Mouse (Mus musculus): ENCODE measurements at regions not wholly inside any gene's neighbourhood (a gene's known extent, or its start where the extent isn't known, plus 50 kb on each side); places are given as distances from the start of the nearest gene placed in this dataset.

DNA sequence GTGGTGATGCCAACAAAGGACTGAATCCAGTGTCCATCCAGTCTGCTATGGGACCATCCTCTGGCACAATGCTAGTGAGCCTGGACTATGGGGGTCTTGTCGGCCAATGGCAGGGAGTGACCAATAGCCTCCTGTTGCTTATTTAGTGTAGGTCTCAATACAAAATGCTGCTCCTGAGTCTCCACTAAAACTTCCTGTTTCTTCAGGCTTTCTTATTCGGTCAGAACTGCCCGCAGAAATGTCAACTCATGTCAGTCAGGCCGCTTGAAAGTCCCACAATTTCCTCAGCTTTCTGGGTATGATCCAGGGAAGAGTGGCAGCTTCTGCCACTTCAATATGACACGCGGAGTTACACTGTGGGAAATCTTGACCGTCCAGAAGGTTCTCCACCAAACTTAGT is 94.7 kb upstream of the Jazf1 start:
- Histone ChIP-seq H3K4me1 (ENCODE audit: control insufficient read depth, insufficient read depth, low read length) (no peaks in the 10 kb centered on the region), H3K27ac (ENCODE audit: low read length) (no peak overlapping the region), H3K9me3 (replicated peaks; ENCODE audit: control insufficient read depth, low read length, poor library complexity, severe bottlenecking) (no peaks in the 10 kb centered on the region; the same call in 1 of the 2 replicates), H3K4me2 (ENCODE audit: low read length) (no peak overlapping the region), H3K27me3 (ENCODE audit: control insufficient read depth, insufficient read depth, low read depth, low read length) (no peaks in the 10 kb centered on the region), H3K36me3 (ENCODE audit: control insufficient read depth, insufficient read depth, low read length) (no peaks in the 10 kb centered on the region), H3K9ac (ENCODE audit: low read depth, low read length) (no peak overlapping the region), H3K4me3 (ENCODE audit: low read depth, low read length) (no peak overlapping the region)
- 92% methylated on average over 7 of the region's 7 CpGs for WGBS
- no peak for ATAC-seq

- Histone ChIP-seq H3K9ac (ENCODE audit: low read depth, low read length) (no peak overlapping the region), H3K4me1 (ENCODE audit: control insufficient read depth, insufficient read depth, low read length) (no peaks in the 10 kb centered on the region), H3K4me3 (ENCODE audit: low read depth, low read length) (no peak overlapping the region)
Observed at GRCm38 (mm10) chr6:53161627-53162026, 93.2 kb upstream of the Jazf1 start.

DNA sequence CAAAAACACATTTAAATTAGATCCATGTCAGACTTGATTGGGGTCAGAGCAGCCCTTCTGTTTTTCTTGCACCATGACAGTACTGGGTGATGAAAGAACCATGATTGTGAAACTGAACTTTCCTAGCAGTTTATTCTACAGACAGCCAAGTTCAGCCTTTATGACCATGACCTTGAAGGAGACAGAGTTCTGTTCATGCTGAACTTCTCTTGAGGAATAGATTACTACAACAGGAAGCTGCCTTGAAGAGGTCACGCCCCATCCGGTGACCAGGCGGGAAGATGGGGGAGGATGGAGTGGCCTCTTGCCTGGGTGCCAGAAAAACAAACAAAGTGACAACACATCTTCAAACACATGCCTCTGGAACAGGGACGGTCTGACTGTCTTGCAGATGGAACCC is 86.2 kb upstream of the Jazf1 start:
- WGBS: 91% methylated on average over 4 of the region's 4 CpGs
- Histone ChIP-seq H3K4me1 (ENCODE audit: control insufficient read depth, insufficient read depth, low read length) (no peaks in the 10 kb centered on the region), H3K36me3 (ENCODE audit: control insufficient read depth, insufficient read depth, low read length) (no peaks in the 10 kb centered on the region), H3K9ac (ENCODE audit: low read depth, low read length) (no peak overlapping the region), H3K27ac (ENCODE audit: low read length) (no peak overlapping the region), H3K4me3 (ENCODE audit: low read depth, low read length) (no peak overlapping the region), H3K4me2 (ENCODE audit: low read length) (no peak overlapping the region), H3K27me3 (ENCODE audit: control insufficient read depth, insufficient read depth, low read depth, low read length) (no peaks in the 10 kb centered on the region), H3K9me3 (replicated peaks; ENCODE audit: control insufficient read depth, low read length, poor library complexity, severe bottlenecking) (no peaks in the 10 kb centered on the region)
- no peak for ATAC-seq

More at GRCm38 (mm10) chr6:53161627-53162026, 93.2 kb upstream of the Jazf1 start:
- WGBS: 78% methylated on average over 2 of the region's 2 CpGs
- Histone ChIP-seq H3K27me3 (ENCODE audit: control insufficient read depth, insufficient read depth, low read depth, low read length) (no peaks in the 10 kb centered on the region), H3K36me3 (ENCODE audit: control insufficient read depth, insufficient read depth, low read length) (no peaks in the 10 kb centered on the region), H3K4me2 (ENCODE audit: low read length) (no peak overlapping the region), H3K9me3 (replicated peaks; ENCODE audit: control insufficient read depth, low read length, poor library complexity, severe bottlenecking) (no peaks in the 10 kb centered on the region; the same call in 1 of the 2 replicates), H3K27ac (ENCODE audit: low read length) (no peak overlapping the region)
- no peak for ATAC-seq

DNA sequence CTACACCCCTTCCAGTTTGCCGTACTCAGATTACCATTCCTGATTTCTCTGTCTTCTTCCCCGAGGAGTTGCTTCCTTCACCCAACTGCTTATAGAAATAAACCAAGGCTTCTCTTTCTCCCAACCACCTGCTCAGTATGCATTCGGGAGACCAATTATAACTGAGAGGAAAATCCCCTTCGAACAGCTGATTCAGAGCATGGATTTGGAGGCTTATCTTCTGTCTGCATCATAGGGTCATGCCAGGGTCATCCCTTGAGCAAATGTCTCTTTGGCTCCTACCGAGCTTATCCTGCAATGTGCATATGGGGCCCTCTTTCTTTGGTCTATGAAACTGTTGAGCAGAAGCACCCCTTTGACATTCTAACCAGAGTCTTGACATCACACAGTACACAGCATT is 79.0 kb upstream of the Jazf1 start:
- Histone ChIP-seq H3K27me3 (ENCODE audit: control insufficient read depth, insufficient read depth, low read depth, low read length) (no peaks in the 10 kb centered on the region), H3K4me1 (ENCODE audit: control insufficient read depth, insufficient read depth, low read length) (no peaks in the 10 kb centered on the region), H3K9me3 (replicated peaks; ENCODE audit: control insufficient read depth, low read length, poor library complexity, severe bottlenecking) (no peaks in the 10 kb centered on the region), H3K4me2 (ENCODE audit: low read length) (no peak overlapping the region), H3K4me3 (ENCODE audit: low read depth, low read length) (no peak overlapping the region), H3K36me3 (ENCODE audit: control insufficient read depth, insufficient read depth, low read length) (no peaks in the 10 kb centered on the region), H3K27ac (ENCODE audit: low read length) (no peak overlapping the region), H3K9ac (ENCODE audit: low read depth, low read length) (no peak overlapping the region)
- ATAC-seq: no peak
- 33% methylated on average over 5 of the region's 5 CpGs for WGBS

DNA sequence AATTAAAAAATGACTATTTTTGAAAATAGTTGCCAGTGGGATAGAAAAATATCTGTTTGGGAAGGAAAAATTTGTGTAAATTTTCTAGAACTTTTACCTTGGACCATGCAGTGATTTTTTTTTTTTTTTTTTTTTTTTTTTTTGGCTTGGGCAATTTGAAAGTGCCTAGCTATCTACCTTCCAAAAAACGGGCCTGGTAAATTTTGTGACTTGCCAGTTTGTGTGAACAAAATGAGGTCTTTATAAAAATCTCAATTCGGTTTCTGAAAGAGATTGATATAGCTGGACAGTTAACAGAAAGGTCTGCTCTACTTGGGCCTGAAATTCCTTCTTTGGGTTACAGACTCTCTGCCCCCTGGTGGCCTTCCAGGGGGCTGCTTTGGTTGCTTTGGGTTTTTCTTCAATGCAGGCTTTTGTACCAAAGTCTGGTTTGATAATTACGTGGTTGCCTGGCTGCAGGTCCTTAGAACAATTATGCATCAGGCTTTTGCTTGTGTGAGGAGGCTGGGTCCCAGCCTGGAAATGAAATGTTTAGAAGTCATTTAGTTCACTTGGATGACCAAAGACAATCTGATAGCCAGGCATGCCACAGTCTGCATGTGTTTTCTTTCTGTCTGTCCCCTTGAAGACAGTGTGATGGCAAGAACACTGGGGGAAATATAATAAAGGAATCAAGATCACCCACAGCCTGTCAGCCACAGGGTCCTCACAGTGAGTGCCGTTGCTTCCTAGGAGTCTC is 75.6 kb upstream of the Jazf1 start:
- no peak for ATAC-seq
- H3K9me3 ChIP-seq (replicated peaks; ENCODE audit: control insufficient read depth, low read length, poor library complexity, severe bottlenecking): no peaks in the 10 kb centered on the region
- WGBS: 24% methylated on average over 4 of the region's 4 CpGs

GRCm38 (mm10) chr6:53134410-53134809 is 66.0 kb upstream of the Jazf1 start:
- H3K27ac ChIP-seq (ENCODE audit: low read length): no peak overlapping the region
- 64% methylated on average over 2 of the region's 2 CpGs for WGBS

More for the DNA sequence above, 75.6 kb upstream of the Jazf1 start:
- H3K9ac ChIP-seq (ENCODE audit: low read depth, low read length): no peak overlapping the region
- no peaks in the 10 kb centered on the region for H3K4me1 ChIP-seq (ENCODE audit: control insufficient read depth, insufficient read depth, low read length)
- no peak overlapping the region for H3K27ac ChIP-seq (ENCODE audit: low read length)
- H3K4me3 ChIP-seq (ENCODE audit: low read depth, low read length): no peak overlapping the region
- no peaks in the 10 kb centered on the region for H3K36me3 ChIP-seq (ENCODE audit: control insufficient read depth, insufficient read depth, low read length)
- H3K4me2 ChIP-seq (ENCODE audit: low read length): no peak overlapping the region
- no peaks in the 10 kb centered on the region for H3K27me3 ChIP-seq (ENCODE audit: control insufficient read depth, insufficient read depth, low read depth, low read length)

DNA sequence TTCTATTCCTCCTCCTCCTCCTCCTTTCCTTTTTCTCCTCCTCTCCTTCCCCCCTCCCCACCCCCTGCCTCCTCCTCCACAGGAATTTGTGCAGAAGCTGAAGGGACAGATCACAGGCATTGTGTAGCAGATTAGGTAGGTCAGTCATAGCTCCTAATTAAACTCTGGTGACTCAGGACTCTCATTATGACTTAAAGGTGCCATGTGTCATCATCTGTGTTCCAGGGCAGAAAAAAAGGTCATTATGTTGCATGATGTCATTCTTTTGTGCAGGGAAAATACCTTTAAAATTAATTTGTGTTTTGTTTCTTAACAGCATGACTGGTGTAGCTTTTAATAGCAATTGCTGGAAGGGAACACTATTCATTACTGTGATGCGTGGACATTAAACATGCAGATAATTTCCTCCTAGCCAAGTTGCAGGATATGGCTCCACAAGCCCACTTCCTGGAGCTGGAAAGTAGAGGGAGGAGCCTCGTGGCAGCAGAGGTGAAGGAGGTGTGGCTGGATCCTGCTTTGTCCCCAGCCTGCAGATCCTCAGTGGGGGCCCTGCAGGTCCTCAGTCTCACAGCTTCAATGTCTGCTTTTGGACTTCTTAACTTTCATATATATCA is 62.4 kb upstream of the Jazf1 start:
- Histone ChIP-seq H3K4me3 (ENCODE audit: low read depth, low read length) (no peak overlapping the region), H3K9me3 (replicated peaks; ENCODE audit: control insufficient read depth, low read length, poor library complexity, severe bottlenecking) (no peaks in the 10 kb centered on the region), H3K4me2 (ENCODE audit: low read length) (no peak overlapping the region), H3K27me3 (ENCODE audit: control insufficient read depth, insufficient read depth, low read depth, low read length) (no peaks in the 10 kb centered on the region), H3K27ac (ENCODE audit: low read length) (no peak overlapping the region), H3K4me1 (ENCODE audit: control insufficient read depth, insufficient read depth, low read length) (no peaks in the 10 kb centered on the region), H3K36me3 (ENCODE audit: control insufficient read depth, insufficient read depth, low read length) (no peaks in the 10 kb centered on the region), H3K9ac (ENCODE audit: low read depth, low read length) (no peak overlapping the region)
- no peak for ATAC-seq
- 22% methylated on average over 2 of the region's 2 CpGs for WGBS

More at GRCm38 (mm10) chr6:53134410-53134809, 66.0 kb upstream of the Jazf1 start:
- Histone ChIP-seq H3K27me3 (ENCODE audit: control insufficient read depth, insufficient read depth, low read depth, low read length) (no peaks in the 10 kb centered on the region), H3K9ac (ENCODE audit: low read depth, low read length) (no peak overlapping the region), H3K36me3 (ENCODE audit: control insufficient read depth, insufficient read depth, low read length) (no peaks in the 10 kb centered on the region), H3K4me2 (ENCODE audit: low read length) (no peak overlapping the region), H3K4me3 (ENCODE audit: low read depth, low read length) (no peak overlapping the region), H3K9me3 (replicated peaks; ENCODE audit: control insufficient read depth, low read length, poor library complexity, severe bottlenecking) (no peaks in the 10 kb centered on the region), H3K4me1 (ENCODE audit: control insufficient read depth, insufficient read depth, low read length) (no peaks in the 10 kb centered on the region)
- no peak for ATAC-seq

- H3K27me3 ChIP-seq (ENCODE audit: control insufficient read depth, insufficient read depth, low read depth, low read length): no peaks in the 10 kb centered on the region
- no peak overlapping the region for H3K4me3 ChIP-seq (ENCODE audit: low read depth, low read length)
- no peak overlapping the region for H3K4me2 ChIP-seq (ENCODE audit: low read length)
- no peaks in the 10 kb centered on the region for H3K4me1 ChIP-seq (ENCODE audit: control insufficient read depth, insufficient read depth, low read length)
- 74% methylated on average over 5 of the region's 5 CpGs for WGBS
- H3K27ac ChIP-seq (ENCODE audit: low read length): no peak overlapping the region
- no peaks in the 10 kb centered on the region for H3K9me3 ChIP-seq (replicated peaks; ENCODE audit: control insufficient read depth, low read length, poor library complexity, severe bottlenecking)
- ATAC-seq: no peak
- no peak overlapping the region for H3K9ac ChIP-seq (ENCODE audit: low read depth, low read length)
- no peaks in the 10 kb centered on the region for H3K36me3 ChIP-seq (ENCODE audit: control insufficient read depth, insufficient read depth, low read length)
Observed at GRCm38 (mm10) chr6:53126776-53127175, 58.3 kb upstream of the Jazf1 start.

DNA sequence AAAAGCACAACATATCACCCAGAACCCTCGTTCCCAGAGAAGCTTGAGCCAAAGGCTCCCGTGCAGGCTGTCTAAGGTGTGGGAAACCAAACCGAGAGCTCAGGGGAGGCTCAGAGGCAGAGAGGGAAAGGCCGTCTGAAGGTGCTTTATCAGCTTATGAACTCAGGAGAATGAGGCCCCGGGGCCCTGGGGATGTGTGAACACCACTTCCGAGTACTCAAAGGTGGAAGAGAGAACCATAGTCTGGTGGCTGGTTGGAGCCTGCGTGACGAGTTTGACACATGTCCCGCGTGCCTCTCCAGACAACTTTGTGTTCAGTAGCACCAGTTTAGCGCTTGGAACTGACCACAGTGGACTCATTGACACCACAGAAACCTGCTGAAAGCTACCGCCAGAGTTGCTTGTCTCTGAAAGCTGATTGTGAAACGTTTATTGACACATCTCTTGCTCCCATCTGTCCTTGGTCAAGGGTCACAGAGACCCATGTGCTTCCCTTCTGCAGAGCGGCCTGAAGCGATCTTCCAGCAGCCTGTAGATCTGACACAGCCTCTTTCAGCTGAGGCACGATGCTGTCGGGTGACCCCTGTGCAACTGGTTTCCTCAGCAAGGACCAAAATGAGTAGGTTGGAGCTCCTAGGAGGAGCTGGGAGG is 56.5 kb upstream of the Jazf1 start:
- 86% methylated on average over 17 of the region's 17 CpGs for WGBS
- ATAC-seq: no peak

More for the DNA sequence above, 56.5 kb upstream of the Jazf1 start:
- H3K4me2 ChIP-seq (ENCODE audit: low read length): no peak overlapping the region
- H3K4me3 ChIP-seq (ENCODE audit: low read depth, low read length): no peak overlapping the region
- H3K27me3 ChIP-seq (ENCODE audit: control insufficient read depth, insufficient read depth, low read depth, low read length): no peaks in the 10 kb centered on the region
- no peaks in the 10 kb centered on the region for H3K4me1 ChIP-seq (ENCODE audit: control insufficient read depth, insufficient read depth, low read length)
- H3K36me3 ChIP-seq (ENCODE audit: control insufficient read depth, insufficient read depth, low read length): no peaks in the 10 kb centered on the region
- no peaks in the 10 kb centered on the region for H3K9me3 ChIP-seq (replicated peaks; ENCODE audit: control insufficient read depth, low read length, poor library complexity, severe bottlenecking)
- H3K9ac ChIP-seq (ENCODE audit: low read depth, low read length): no peak overlapping the region
- H3K27ac ChIP-seq (ENCODE audit: low read length): no peak overlapping the region
